10 mouse cellular contexts compared by ENCODE assay signal in the genomic region with DNA sequence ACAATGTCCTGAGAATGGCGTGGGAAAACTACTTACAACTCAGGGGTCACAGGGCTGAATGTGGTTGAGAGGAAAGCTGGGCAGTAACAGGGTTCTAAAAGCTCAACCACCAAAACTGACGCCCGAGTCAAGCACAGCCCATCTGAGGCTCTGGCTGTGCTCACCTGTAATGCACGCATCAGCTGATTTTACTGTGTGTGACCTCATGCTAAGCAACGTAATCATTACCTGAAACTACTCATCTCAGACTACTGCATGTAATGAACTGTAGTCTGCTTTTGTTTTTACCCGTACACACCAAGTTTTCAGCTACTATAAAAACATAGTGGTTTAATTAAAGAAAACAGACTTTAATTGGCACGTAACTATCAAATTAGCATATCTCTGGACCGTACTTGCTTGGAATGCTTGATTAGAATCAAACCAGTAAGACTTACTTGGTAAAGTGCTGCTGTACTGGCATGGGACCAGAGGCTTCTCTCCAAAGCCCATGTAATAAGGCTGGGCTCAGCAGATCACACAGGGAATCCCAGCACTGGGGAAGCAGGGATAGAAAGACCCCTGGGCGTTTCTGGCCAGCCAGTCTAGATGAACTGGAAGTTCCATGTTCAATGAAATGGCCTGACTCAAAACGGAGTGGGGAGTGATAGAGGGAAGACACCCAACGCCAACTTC. TPM values are rescaled to one million over a fixed set of nuclear protein-coding genes. Genes with fewer than 3 reads are reported as not detected.
DNase-seq lines count a peak whose midpoint lies in the region; ATAC-seq lines count a peak whose summit lies in the region.
"Had no signal": no experiment of that assay in that cellular context is flagged by ENCODE, and none has a peak within 500 bp of the region (broad histone marks: within the 10 kb centered on the region; RNA-seq: fewer than 3 reads in every experiment).

No protein-coding gene starts in this region.

- peak; percentile 41 for DNase-seq in kidney, adult 9 months
- DNase-seq in brain, adult 2 months (ENCODE audit: low read depth, low spot score), result peak; percentile 26
- peak; percentile 69 for DNase-seq in fat pad, adult 2 months (ENCODE audit: extremely low read depth, low read depth, low spot score)
- DNase-seq in kidney, postnatal 25 days, result peak; percentile 25 to 49
- no peak for DNase-seq in thymus, postnatal 25 days
- DNase-seq: lung, adult 2 months; retina, postnatal 1 day had no signal

- H3K4me2 ChIP-seq in kidney, embryonic 15.5 days, result no peak overlapping the region; the same call in 1 of the 2 replicates
- H3K4me2 ChIP-seq in liver, embryonic 12.5 days, result no peak overlapping the region

- no peaks in the 10 kb centered on the region for H3K9me3 ChIP-seq in kidney, embryonic 15.5 days (replicated peaks)
- H3K9me3 ChIP-seq in liver, embryonic 12.5 days (replicated peaks), result no peaks in the 10 kb centered on the region
- H3K9me3 ChIP-seq: G1E had no signal

- peaks cover 10% of the 10 kb centered on the region for H3K36me3 ChIP-seq in kidney, embryonic 15.5 days
- H3K36me3 ChIP-seq in liver, embryonic 12.5 days, result peaks cover 6% of the 10 kb centered on the region

- peaks cover 15% of the 10 kb centered on the region for H3K4me1 ChIP-seq in kidney, embryonic 15.5 days
- H3K4me1 ChIP-seq in liver, embryonic 12.5 days, result peaks cover 26% of the 10 kb centered on the region

- ATAC-seq in kidney, embryonic 15.5 days (replicated peaks; ENCODE audit: low FRiP score), result no peak
- ATAC-seq in liver, embryonic 12.5 days, result no peak

- no peaks in the 10 kb centered on the region for H3K27me3 ChIP-seq in kidney, embryonic 15.5 days
- H3K27me3 ChIP-seq in liver, embryonic 12.5 days (replicated peaks), result no peaks in the 10 kb centered on the region

- WGBS in kidney, embryonic 15.5 days, result 55% methylated on average over 11 of the region's 11 CpGs
- WGBS in liver, embryonic 12.5 days (ENCODE audit: insufficient replicate concordance), result 70% methylated on average over 11 of the region's 11 CpGs

- no peak overlapping the region for H3K9ac ChIP-seq in kidney, embryonic 15.5 days
- no peak overlapping the region for H3K9ac ChIP-seq in liver, embryonic 12.5 days

- no peak overlapping the region for H3K4me3 ChIP-seq in kidney, embryonic 15.5 days (replicated peaks)
- H3K4me3 ChIP-seq in liver, embryonic 12.5 days, result no peak overlapping the region

- no peak overlapping the region for H3K27ac ChIP-seq in kidney, embryonic 15.5 days
- no peak overlapping the region for H3K27ac ChIP-seq in liver, embryonic 12.5 days

RNA-seq across cellular contexts. Expression of gene Ptpn12, which starts 22.2 kb away (rescaled TPM):
- polyA plus RNA-seq in kidney, embryonic 15.5 days (2015; fragmentation: Nextera tagmentation; extraction: Ambion mirVana), result 24.9 and 25.2 TPM in 2 replicates
- 16.9 and 17.1 TPM in 2 replicates for polyA plus RNA-seq in liver, embryonic 12.5 days (2016; fragmentation: Nextera tagmentation; extraction: Ambion mirVana)
